Mouse (Mus musculus) cerebellum, adult (tissue): ENCODE measurements at regions not wholly inside any gene's neighbourhood (a gene's known extent, or its start where the extent isn't known, plus 50 kb on each side); places are given as distances from the start of the nearest gene placed in this dataset.

Source experiments
- ATAC-seq: cut with Nextera tagmentation; 2 replicates; pipeline ENCODE4 v1.9.2; 2017; ENCODE audit warnings: mild to moderate bottlenecking, moderate library complexity, mixed read lengths; ENCODE audit not compliant: insufficient number of reproducible peaks, low FRiP score, low TSS enrichment

DNA sequence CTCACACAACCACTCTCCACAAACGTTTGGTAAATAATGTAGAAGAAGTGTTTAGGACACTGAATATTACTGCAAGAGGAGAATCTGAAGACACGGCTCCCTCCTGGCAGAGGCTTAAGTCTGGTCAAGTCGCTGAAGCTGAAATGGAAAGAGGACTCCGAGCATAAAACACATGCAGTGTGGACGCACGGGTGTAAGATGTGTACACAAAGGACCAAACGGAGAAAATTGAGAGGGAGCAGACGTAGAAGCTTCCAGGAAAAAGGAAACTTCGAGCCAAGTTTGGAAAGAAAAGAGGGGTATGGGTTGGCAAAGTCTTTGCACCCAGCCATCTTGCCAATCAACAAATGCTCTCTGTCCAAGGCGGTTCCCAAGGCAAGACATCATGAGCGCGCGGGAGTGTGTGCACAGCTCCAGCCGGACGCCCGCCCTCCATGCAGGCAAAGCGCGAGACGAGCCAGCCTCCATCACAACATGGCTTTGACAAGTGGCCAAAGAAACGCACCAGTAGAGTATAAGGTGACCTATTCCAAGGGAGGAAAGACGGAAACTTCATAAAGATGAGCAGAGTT is 465.0 kb upstream of the Pou3f3 start:
- ATAC-seq: no peak

DNA sequence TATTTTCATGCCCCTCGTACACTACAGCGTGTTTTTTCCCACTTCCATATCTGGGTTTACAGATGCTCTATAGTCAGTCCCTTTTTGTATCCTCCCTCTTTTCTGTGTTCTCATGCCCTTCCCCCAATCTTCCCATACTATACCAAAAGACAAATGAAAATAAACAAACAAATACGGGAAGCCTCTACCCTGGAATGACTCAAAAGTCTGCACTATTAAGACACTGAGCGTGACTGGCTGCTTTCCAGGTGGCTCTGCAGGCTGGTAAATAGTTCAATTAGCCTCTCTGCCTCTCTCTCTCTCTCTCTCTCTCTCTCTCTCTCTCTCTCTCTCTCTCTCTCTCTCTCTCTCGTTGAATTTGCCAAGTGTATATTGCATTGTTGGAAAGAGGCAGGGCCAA is 464.5 kb upstream of the Pou3f3 start:
- ATAC-seq: no peak

DNA sequence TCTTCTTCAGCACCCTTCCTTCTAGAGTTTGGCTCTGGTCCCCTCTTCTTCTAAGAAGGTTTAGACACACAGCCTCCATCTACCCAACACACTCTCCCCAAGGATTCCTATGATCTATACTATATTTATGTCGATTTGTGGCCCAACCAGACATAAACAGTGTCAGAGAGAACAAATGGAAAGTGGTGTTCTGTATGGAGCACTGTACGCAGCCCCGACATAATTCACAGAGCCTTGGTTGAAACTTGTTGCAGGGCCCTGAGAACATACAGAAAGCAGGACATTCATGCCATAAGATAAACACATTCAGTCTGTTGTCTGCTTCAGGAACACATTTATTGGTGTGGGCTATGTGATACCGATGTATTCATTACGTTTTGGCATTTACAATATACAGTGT is 463.7 kb upstream of the Pou3f3 start:
- no peak for ATAC-seq

DNA sequence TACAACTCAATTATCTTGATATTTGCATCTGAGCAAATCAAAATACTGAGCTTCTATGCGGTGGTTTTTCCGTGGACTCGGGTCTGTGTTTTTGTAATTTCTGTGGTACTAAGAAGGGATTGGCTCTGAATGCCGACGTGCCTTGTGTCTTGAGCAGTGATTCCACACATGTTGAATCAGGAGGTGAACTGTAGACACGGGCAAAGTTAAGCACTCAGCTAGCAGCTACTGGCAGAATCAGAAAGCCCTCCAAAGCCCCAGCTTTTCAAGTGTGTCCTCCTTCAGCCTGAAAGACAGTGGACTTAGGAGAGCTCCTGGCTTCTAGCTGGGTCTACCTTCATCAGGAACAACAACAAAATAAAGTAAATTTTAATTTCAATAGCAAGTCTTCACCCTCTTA is 462.9 kb upstream of the Pou3f3 start:
- ATAC-seq: no peak

DNA sequence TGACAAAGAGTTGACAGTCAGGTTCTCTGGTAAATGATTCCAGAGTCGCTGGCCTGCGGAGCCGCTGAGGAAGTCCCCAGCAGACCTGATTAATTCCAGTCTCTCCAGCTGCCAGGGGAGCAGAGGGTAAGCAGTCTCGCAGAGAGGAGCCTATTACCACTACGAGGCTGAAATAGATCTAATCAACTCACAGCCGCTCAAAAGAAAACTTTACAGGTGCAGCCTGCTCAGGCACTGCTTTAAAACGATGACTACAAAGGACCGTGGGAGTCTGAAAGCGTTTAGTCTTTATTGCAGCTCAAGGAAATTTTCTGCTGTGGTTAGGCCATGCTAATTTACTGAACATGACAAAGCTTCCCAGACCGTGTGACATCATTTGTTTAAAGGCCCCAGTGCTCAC is 462.3 kb upstream of the Pou3f3 start:
- ATAC-seq: no peak

GRCm38 (mm10) chr1:42236466-42237010 is 459.0 kb upstream of the Pou3f3 start:
- no peak for ATAC-seq

DNA sequence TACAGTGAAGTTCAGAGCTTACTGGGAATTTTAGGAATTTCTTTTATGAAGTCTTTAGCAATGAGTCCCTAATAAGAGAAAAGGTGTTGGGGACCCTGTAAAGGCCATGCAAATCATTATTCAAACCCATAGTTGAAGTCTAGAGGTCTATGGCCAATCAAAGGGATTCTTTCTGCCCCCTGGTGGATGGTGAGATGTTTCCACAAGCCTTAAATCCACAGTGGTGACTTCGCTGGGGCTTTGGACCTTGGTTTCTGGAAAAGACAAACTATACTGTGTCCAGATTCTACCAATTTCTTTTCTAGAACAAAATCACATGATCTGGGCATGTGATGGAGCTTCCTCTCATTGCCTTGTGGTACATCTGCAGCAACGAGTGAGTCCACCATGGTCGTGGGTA is 457.2 kb upstream of the Pou3f3 start:
- ATAC-seq: no peak

DNA sequence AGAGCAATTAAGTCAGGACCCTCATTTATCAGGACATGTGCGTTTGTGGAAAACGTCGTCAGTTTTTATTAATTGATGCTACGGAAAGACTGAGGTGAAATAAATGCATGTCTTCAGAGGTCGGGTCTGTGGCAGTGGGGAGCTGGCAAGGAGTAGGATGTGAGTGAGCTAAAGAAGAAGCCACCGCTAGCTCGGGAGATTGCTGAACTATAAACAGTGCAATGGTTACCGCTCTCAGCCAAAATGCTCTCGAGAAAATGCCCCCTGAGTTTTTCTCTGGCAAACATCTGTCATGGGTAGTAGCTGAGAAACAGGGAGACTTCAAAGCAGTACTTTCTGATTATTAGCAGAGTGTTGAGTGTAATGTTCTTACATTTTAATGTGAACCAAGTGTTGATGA is 454.4 kb upstream of the Pou3f3 start:
- ATAC-seq: no peak

DNA sequence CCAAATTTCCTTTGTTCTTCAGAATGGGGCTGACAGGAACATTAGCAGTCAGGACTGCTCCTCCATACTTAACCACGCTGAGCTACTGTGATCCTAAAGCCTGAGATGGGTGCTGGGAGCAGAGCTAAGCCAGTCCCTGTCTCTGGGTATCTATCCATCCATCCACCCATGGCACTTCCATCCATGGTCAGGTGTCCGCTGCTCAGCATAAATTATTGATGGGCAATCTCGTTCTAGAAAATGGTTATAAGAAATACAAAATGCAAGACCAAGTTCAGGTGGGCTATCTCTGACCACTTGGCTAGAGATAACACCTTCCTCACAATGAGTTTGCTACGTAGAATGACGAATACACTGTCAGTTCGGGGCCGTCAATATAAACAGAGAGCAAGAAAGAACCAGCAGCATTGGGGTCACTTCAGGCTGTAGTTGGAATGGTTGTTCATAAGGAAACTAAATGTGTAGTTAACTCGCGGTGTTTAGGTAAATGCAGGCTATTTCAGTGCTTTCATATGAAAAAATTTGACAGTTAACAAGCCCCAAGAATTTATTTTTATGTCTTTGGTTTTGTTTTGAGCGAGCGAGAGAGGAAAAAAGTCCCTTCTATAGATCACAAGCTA is 453.9 kb upstream of the Pou3f3 start:
- ATAC-seq: no peak

- no peak for ATAC-seq
Observed at GRCm38 (mm10) chr1:42242586-42243457, 452.7 kb upstream of the Pou3f3 start.

DNA sequence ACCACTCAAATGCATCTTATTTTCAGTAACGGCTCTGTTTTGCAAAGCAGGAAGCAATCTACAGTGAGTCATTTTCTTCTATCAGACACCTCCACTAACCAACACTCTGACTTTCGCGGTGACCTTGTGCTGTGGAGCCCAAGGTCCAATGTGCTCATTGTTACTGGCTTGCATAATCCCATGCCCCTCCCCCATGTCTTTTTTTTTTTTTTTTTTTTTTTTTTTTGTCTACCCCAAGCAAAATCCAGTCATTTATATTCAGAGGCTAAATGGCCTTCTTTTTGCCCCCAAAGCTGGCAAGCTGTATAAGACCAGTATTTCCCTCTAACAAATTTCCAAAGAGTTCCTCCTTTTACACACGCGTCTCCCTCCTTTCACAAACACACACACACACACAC is 452.1 kb upstream of the Pou3f3 start:
- no peak for ATAC-seq

DNA sequence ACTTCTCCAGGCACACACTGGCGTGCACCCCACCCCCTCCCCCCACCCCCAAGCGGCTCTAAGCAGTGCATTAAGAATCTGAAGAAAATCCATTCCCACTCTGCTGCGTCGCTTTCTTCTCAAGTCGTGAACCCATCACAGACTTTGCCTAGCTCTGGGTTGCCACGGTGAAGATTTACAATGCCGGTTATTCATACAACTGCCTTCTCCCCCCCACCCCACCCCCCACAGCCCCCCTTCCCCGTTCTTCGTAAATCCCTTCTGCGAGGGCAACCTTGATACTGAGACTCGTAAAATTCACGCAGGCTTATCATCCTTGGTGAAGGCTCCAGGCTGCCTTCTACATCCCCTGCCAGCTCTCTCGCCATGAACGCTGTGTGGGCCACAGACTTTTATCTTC is 451.7 kb upstream of the Pou3f3 start:
- no peak for ATAC-seq

- ATAC-seq: no peak
Observed at GRCm38 (mm10) chr1:42252386-42252785, 443.2 kb upstream of the Pou3f3 start.

GRCm38 (mm10) chr1:42253786-42254185 is 441.8 kb upstream of the Pou3f3 start:
- no peak for ATAC-seq

GRCm38 (mm10) chr1:42256911-42257595 is 438.5 kb upstream of the Pou3f3 start:
- no peak for ATAC-seq

DNA sequence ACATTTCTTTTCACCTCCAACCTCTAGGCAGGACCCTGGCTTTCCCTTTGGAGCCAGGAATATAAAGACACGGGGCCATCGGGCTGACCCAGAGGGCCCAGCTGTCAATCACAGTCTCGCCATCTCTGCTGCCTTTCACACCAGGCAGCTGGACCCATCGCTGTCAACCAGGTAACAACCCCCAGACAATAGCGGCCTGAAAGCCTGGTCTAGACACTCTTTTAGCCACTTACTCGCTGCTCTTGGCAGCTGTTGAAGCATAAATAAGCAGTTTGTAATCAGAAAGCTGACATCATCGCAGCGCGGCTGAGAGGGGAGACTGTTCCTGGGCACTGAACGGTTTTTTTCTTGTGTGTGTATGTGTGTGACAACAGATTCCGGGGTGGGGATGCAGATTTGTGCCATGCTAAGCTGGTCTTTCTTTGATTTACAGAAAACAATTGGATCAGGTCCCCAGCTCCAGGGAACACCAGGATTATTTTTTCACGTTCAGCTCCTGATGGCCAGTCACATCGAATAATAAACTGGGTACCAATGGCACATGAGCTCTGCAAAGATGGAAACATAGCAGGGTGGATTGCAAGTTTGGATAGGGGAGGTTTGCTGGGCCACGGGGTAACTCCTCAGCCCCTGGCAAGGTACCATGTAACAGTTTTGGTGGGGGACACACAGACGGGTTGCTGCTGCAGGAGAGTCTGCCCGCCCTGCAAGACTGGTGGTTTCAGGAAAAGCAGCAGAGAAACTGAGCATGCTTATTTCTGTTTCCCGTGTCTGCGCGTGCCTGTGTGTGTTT is 437.6 kb upstream of the Pou3f3 start:
- ATAC-seq: no peak

GRCm38 (mm10) chr1:42258594-42258910 is 437.0 kb upstream of the Pou3f3 start:
- ATAC-seq: no peak

GRCm38 (mm10) chr1:42259216-42259977 is 436.2 kb upstream of the Pou3f3 start:
- no peak for ATAC-seq
